Mouse (Mus musculus) olfactory bulb, adult 2 months (tissue): ENCODE data around the gene Timp3.

Experiments
- CTCF ChIP-seq: fragments of 200-500 bp; IDR thresholded peaks from 2 replicates; pipeline ENCODE4 v1.5.1; 2012; ENCODE audit warnings: low read depth, mild to moderate bottlenecking, low read length, moderate library complexity; ENCODE audit not compliant: insufficient read depth
- POLR2A ChIP-seq: fragments of 200-500 bp; IDR thresholded peaks from 2 replicates; pipeline ENCODE4 v1.6.1; 2012; ENCODE audit warnings: mild to moderate bottlenecking, low read depth, low read length, moderate library complexity; ENCODE audit not compliant: insufficient read depth

GRCm38 (mm10) chr10:86337239-86337638 lies 37.1 kb downstream of the Timp3 start:
- TF ChIP-seq CTCF (no peak), POLR2A (no peak)
